Mouse (Mus musculus): ENCODE data around the gene Aagab. TPM values are rescaled to one million over a fixed set of nuclear protein-coding genes. Genes with fewer than 3 reads are reported as not detected.
A peak's percentile ranks its signal among the peaks of the same experiment; 100 is the strongest.

Aagab gene
- polyA plus RNA-seq, 1 experiment from 2014 or later, result 15.6 TPM

GRCm38 (mm10) chr9:63606594-63606993 is 4.1 kb downstream of the Aagab start:
- 57% methylated on average over 2 of the region's 2 CpGs for WGBS (ENCODE audit: insufficient replicate concordance)
- Histone ChIP-seq H3K4me1 (replicated peaks) (peaks cover 48% of the 10 kb centered on the region), H3K36me3 (replicated peaks) (0 out of 2 replicates have a peak, but pooled peaks cover 3% of the 10 kb centered on the region), H3K4me2 (no peak overlapping the region), H3K27me3 (no peaks in the 10 kb centered on the region), H3K4me3 (replicated peaks) (no peak overlapping the region), H3K9ac (no peak overlapping the region), H3K9me3 (replicated peaks) (no peaks in the 10 kb centered on the region), H3K27ac (replicated peaks) (no peak overlapping the region)
- no peak for ATAC-seq (ENCODE audit: insufficient read depth)

GRCm38 (mm10) chr9:63608006-63608405 is 5.5 kb downstream of the Aagab start:
- Histone ChIP-seq H3K36me3 (replicated peaks) (0 out of 2 replicates have a peak, but pooled peaks cover 3% of the 10 kb centered on the region), H3K4me1 (replicated peaks) (peaks cover 47% of the 10 kb centered on the region), H3K4me3 (replicated peaks) (no peak overlapping the region), H3K27me3 (no peaks in the 10 kb centered on the region), H3K27ac (replicated peaks) (no peak overlapping the region), H3K4me2 (no peak overlapping the region), H3K9me3 (replicated peaks) (no peaks in the 10 kb centered on the region), H3K9ac (no peak overlapping the region)
- WGBS (ENCODE audit: insufficient replicate concordance), result 77% methylated on average over 6 of the region's 6 CpGs
- ATAC-seq (ENCODE audit: insufficient read depth), result no peak

- no peaks in the 10 kb centered on the region for H3K27me3 ChIP-seq
- 0 out of 2 replicates have a peak, but pooled peaks cover 3% of the 10 kb centered on the region for H3K36me3 ChIP-seq (replicated peaks)
- no peak overlapping the region for H3K27ac ChIP-seq (replicated peaks)
- no peak overlapping the region for H3K4me3 ChIP-seq (replicated peaks)
- H3K9ac ChIP-seq, result no peak overlapping the region
- peaks cover 46% of the 10 kb centered on the region for H3K4me1 ChIP-seq (replicated peaks)
- ATAC-seq (ENCODE audit: insufficient read depth), result no peak
- 80% methylated on average over 8 of the region's 8 CpGs for WGBS (ENCODE audit: insufficient replicate concordance)
- no peaks in the 10 kb centered on the region for H3K9me3 ChIP-seq (replicated peaks)
- no peak overlapping the region for H3K4me2 ChIP-seq
These were observed 6.8 kb downstream of the Aagab start for GRCm38 (mm10) chr9:63609246-63609645.

- Histone ChIP-seq H3K9ac (no peak overlapping the region), H3K36me3 (replicated peaks) (0 out of 2 replicates have a peak, but pooled peaks cover 3% of the 10 kb centered on the region), H3K4me1 (replicated peaks) (peaks cover 47% of the 10 kb centered on the region), H3K4me3 (replicated peaks) (no peak overlapping the region), H3K9me3 (replicated peaks) (no peaks in the 10 kb centered on the region), H3K27ac (replicated peaks) (no peak overlapping the region), H3K4me2 (no peak overlapping the region), H3K27me3 (no peaks in the 10 kb centered on the region)
- 77% methylated on average over 2 of the region's 2 CpGs for WGBS (ENCODE audit: insufficient replicate concordance)
- no peak for ATAC-seq (ENCODE audit: insufficient read depth)
These were observed 7.3 kb downstream of the Aagab start for GRCm38 (mm10) chr9:63609776-63610175.

GRCm38 (mm10) chr9:63610231-63610630 is 7.8 kb downstream of the Aagab start:
- Histone ChIP-seq H3K4me2 (no peak overlapping the region), H3K27me3 (no peaks in the 10 kb centered on the region), H3K9me3 (replicated peaks) (no peaks in the 10 kb centered on the region), H3K4me1 (replicated peaks) (peaks cover 45% of the 10 kb centered on the region), H3K36me3 (replicated peaks) (0 out of 2 replicates have a peak, but pooled peaks cover 3% of the 10 kb centered on the region), H3K9ac (no peak overlapping the region), H3K27ac (replicated peaks) (no peak overlapping the region), H3K4me3 (replicated peaks) (no peak overlapping the region)
- 78% methylated on average over 6 of the region's 6 CpGs for WGBS (ENCODE audit: insufficient replicate concordance)
- ATAC-seq (ENCODE audit: insufficient read depth), result no peak

- Histone ChIP-seq H3K36me3 (replicated peaks) (0 out of 2 replicates have a peak, but pooled peaks cover 3% of the 10 kb centered on the region), H3K4me3 (replicated peaks) (no peak overlapping the region), H3K9ac (no peak overlapping the region), H3K27ac (replicated peaks) (peak overlapping the region; percentile 53; the same call in 1 of the 2 replicates), H3K9me3 (replicated peaks) (no peaks in the 10 kb centered on the region), H3K27me3 (no peaks in the 10 kb centered on the region), H3K4me1 (replicated peaks) (peaks cover 41% of the 10 kb centered on the region), H3K4me2 (no peak overlapping the region)
- ATAC-seq (ENCODE audit: insufficient read depth), result no peak
- WGBS (ENCODE audit: insufficient replicate concordance), result 27% methylated on average over 13 of the region's 13 CpGs
These were observed 8.4 kb downstream of the Aagab start for GRCm38 (mm10) chr9:63610841-63611366.

GRCm38 (mm10) chr9:63611967-63612366 is 9.5 kb downstream of the Aagab start:
- Histone ChIP-seq H3K9ac (no peak overlapping the region), H3K4me1 (replicated peaks) (peaks cover 41% of the 10 kb centered on the region), H3K9me3 (replicated peaks) (no peaks in the 10 kb centered on the region), H3K27me3 (no peaks in the 10 kb centered on the region), H3K4me2 (0 out of 2 replicates have a peak overlapping the region, but pooled peaks have one; percentile 11), H3K4me3 (replicated peaks) (no peak overlapping the region), H3K27ac (replicated peaks) (0 out of 2 replicates have a peak overlapping the region, but pooled peaks have one; percentile 1), H3K36me3 (replicated peaks) (peaks cover 5% of the 10 kb centered on the region)
- ATAC-seq (ENCODE audit: insufficient read depth), result no peak
- WGBS (ENCODE audit: insufficient replicate concordance), result 23% methylated on average over 5 of the region's 5 CpGs

GRCm38 (mm10) chr9:63612565-63613515 is 10.4 kb downstream of the Aagab start:
- no peak overlapping the region for H3K4me3 ChIP-seq (replicated peaks)
- H3K9ac ChIP-seq, result no peak overlapping the region
- peaks cover 13% of the 10 kb centered on the region for H3K36me3 ChIP-seq (replicated peaks)
- peaks cover 41% of the 10 kb centered on the region for H3K4me1 ChIP-seq (replicated peaks)
- peak overlapping the region; percentile 26; the same call in 1 of the 2 replicates for H3K27ac ChIP-seq (replicated peaks)
- 55% methylated on average over 16 of the region's 16 CpGs for WGBS (ENCODE audit: insufficient replicate concordance)
- H3K4me2 ChIP-seq, result no peak overlapping the region
- no peaks in the 10 kb centered on the region for H3K9me3 ChIP-seq (replicated peaks)
- no peak for ATAC-seq (ENCODE audit: insufficient read depth)
- H3K27me3 ChIP-seq, result no peaks in the 10 kb centered on the region

- 11% methylated on average over 1 of the region's 1 CpGs for WGBS (ENCODE audit: insufficient replicate concordance)
- H3K27me3 ChIP-seq, result no peaks in the 10 kb centered on the region
- no peaks in the 10 kb centered on the region for H3K9me3 ChIP-seq (replicated peaks)
- peaks cover 19% of the 10 kb centered on the region for H3K36me3 ChIP-seq (replicated peaks)
- no peak overlapping the region for H3K4me3 ChIP-seq (replicated peaks)
- no peak overlapping the region for H3K4me2 ChIP-seq
- H3K9ac ChIP-seq, result no peak overlapping the region
- ATAC-seq (ENCODE audit: insufficient read depth), result no peak
- peaks cover 41% of the 10 kb centered on the region for H3K4me1 ChIP-seq (replicated peaks)
- peak overlapping the region; percentile 26; the same call in 1 of the 2 replicates for H3K27ac ChIP-seq (replicated peaks)
These were observed 11.1 kb downstream of the Aagab start for GRCm38 (mm10) chr9:63613569-63613968.

- WGBS (ENCODE audit: insufficient replicate concordance), result 63% methylated on average over 11 of the region's 11 CpGs
- Histone ChIP-seq H3K9ac (no peak overlapping the region), H3K4me3 (replicated peaks) (no peak overlapping the region), H3K27me3 (no peaks in the 10 kb centered on the region), H3K4me2 (peak overlapping the region; percentile 0; the same call in 1 of the 2 replicates), H3K27ac (replicated peaks) (0 out of 2 replicates have a peak overlapping the region, but pooled peaks have one; percentile 5), H3K9me3 (replicated peaks) (no peaks in the 10 kb centered on the region), H3K4me1 (replicated peaks) (peaks cover 41% of the 10 kb centered on the region), H3K36me3 (replicated peaks) (peaks cover 26% of the 10 kb centered on the region)
- no peak for ATAC-seq (ENCODE audit: insufficient read depth)
These were observed 11.8 kb downstream of the Aagab start for GRCm38 (mm10) chr9:63614018-63614985.
